Mouse (Mus musculus): ENCODE data around the gene Rnase4.

GRCm38 (mm10) chr14:51088970-51089673 is 1.8 kb upstream of the Rnase4 start:
- no peak for TF ChIP-seq POLR2A (IDR thresholded peaks at IDR 0.05; ENCODE audit: low read depth, low read length)
- TF ChIP-seq CTCF (IDR thresholded peaks at IDR 0.05; ENCODE audit: extremely low read depth, insufficient read length, insufficient replicate concordance, low read depth, low read length) = no peak

All from small intestine, adult 2 months (tissue).